Mouse (Mus musculus): ENCODE results near the gene Zfx. TPM values are rescaled to one million over a fixed set of nuclear protein-coding genes. Genes with fewer than 3 reads are reported as not detected.
A peak's percentile ranks its signal among the peaks of the same experiment; 100 is the strongest.

Zfx gene
- polyA plus RNA-seq (2011; ENCODE audit: insufficient read depth, insufficient read length, low read depth, missing spikeins): 25.6 and 30.5 TPM in 2 replicates

GRCm38 (mm10) chrX:94123059-94123839 is at the start of gene Zfx:
Gene Zfx, minus strand, starts transcription at chrX:94123702.
- no peaks in the 10 kb centered on the region for H3K27me3 ChIP-seq (ENCODE audit: control insufficient read depth, insufficient read depth, low read length, poor library complexity, severe bottlenecking)
- H3K9ac ChIP-seq (ENCODE audit: low read depth, poor library complexity, severe bottlenecking): peak within 1 kb of the TSS; percentile 97
- H3K4me1 ChIP-seq (ENCODE audit: control insufficient read depth, insufficient read depth, low read length): no peaks in the 10 kb centered on the region
- peak within 1 kb of the TSS; percentile 77 for H3K4me3 ChIP-seq (ENCODE audit: low read depth, low read length)
- TF ChIP-seq CTCF (IDR thresholded peaks at IDR 0.05; ENCODE audit: low read depth, low read length): no peak
- TF ChIP-seq POLR2A (IDR thresholded peaks at IDR 0.05; ENCODE audit: insufficient read depth, low read length): no peak
- no peak for TF ChIP-seq EP300 (IDR thresholded peaks at IDR 0.05; ENCODE audit: insufficient read depth, low read depth, low read length)
- H3K36me3 ChIP-seq (ENCODE audit: control insufficient read depth, insufficient read depth, low read length, poor library complexity, severe bottlenecking): no peaks in the 10 kb centered on the region
- H3K9me3 ChIP-seq (replicated peaks; ENCODE audit: control insufficient read depth, insufficient read depth, low read length, poor library complexity, severe bottlenecking): no peaks in the 10 kb centered on the region
- peak within 1 kb of the TSS; percentile 85 for H3K27ac ChIP-seq (ENCODE audit: insufficient read depth, low read length)

- no peak overlapping the region for H3K9ac ChIP-seq (ENCODE audit: low read depth, poor library complexity, severe bottlenecking)
- no peaks in the 10 kb centered on the region for H3K9me3 ChIP-seq (replicated peaks; ENCODE audit: control insufficient read depth, insufficient read depth, low read length, poor library complexity, severe bottlenecking)
- no peaks in the 10 kb centered on the region for H3K4me1 ChIP-seq (ENCODE audit: control insufficient read depth, insufficient read depth, low read length)
- no peak overlapping the region for H3K4me3 ChIP-seq (ENCODE audit: low read depth, low read length)
- H3K27ac ChIP-seq (ENCODE audit: insufficient read depth, low read length): no peak overlapping the region
- H3K36me3 ChIP-seq (ENCODE audit: control insufficient read depth, insufficient read depth, low read length, poor library complexity, severe bottlenecking): no peaks in the 10 kb centered on the region
- H3K27me3 ChIP-seq (ENCODE audit: control insufficient read depth, insufficient read depth, low read length, poor library complexity, severe bottlenecking): no peaks in the 10 kb centered on the region
- no peak for TF ChIP-seq POLR2A (IDR thresholded peaks at IDR 0.05; ENCODE audit: insufficient read depth, low read length)
- TF ChIP-seq CTCF (IDR thresholded peaks at IDR 0.05; ENCODE audit: low read depth, low read length): no peak
- no peak for TF ChIP-seq EP300 (IDR thresholded peaks at IDR 0.05; ENCODE audit: insufficient read depth, low read depth, low read length)
Observed at GRCm38 (mm10) chrX:94169348-94169747, 45.8 kb upstream of the Zfx start.

- Histone ChIP-seq H3K4me3 (ENCODE audit: low read depth, low read length) (no peak overlapping the region), H3K36me3 (ENCODE audit: control insufficient read depth, insufficient read depth, low read length, poor library complexity, severe bottlenecking) (no peaks in the 10 kb centered on the region), H3K9me3 (replicated peaks; ENCODE audit: control insufficient read depth, insufficient read depth, low read length, poor library complexity, severe bottlenecking) (no peaks in the 10 kb centered on the region), H3K9ac (ENCODE audit: low read depth, poor library complexity, severe bottlenecking) (0 out of 2 replicates have a peak overlapping the region, but pooled peaks have one; percentile 35), H3K4me1 (ENCODE audit: control insufficient read depth, insufficient read depth, low read length) (no peaks in the 10 kb centered on the region), H3K27me3 (ENCODE audit: control insufficient read depth, insufficient read depth, low read length, poor library complexity, severe bottlenecking) (no peaks in the 10 kb centered on the region), H3K27ac (ENCODE audit: insufficient read depth, low read length) (no peak overlapping the region)
- no peak for TF ChIP-seq POLR2A (IDR thresholded peaks at IDR 0.05; ENCODE audit: insufficient read depth, low read length)
- no peak for TF ChIP-seq EP300 (IDR thresholded peaks at IDR 0.05; ENCODE audit: insufficient read depth, low read depth, low read length)
- no peak for TF ChIP-seq CTCF (IDR thresholded peaks at IDR 0.05; ENCODE audit: low read depth, low read length)
Observed at GRCm38 (mm10) chrX:94152251-94152830, 28.8 kb upstream of the Zfx start.

GRCm38 (mm10) chrX:94150471-94150870 is 27.0 kb upstream of the Zfx start:
- no peaks in the 10 kb centered on the region for H3K4me1 ChIP-seq (ENCODE audit: control insufficient read depth, insufficient read depth, low read length)
- H3K9ac ChIP-seq (ENCODE audit: low read depth, poor library complexity, severe bottlenecking): 0 out of 2 replicates have a peak overlapping the region, but pooled peaks have one; percentile 21
- no peak overlapping the region for H3K27ac ChIP-seq (ENCODE audit: insufficient read depth, low read length)
- no peaks in the 10 kb centered on the region for H3K27me3 ChIP-seq (ENCODE audit: control insufficient read depth, insufficient read depth, low read length, poor library complexity, severe bottlenecking)
- no peaks in the 10 kb centered on the region for H3K36me3 ChIP-seq (ENCODE audit: control insufficient read depth, insufficient read depth, low read length, poor library complexity, severe bottlenecking)
- no peak overlapping the region for H3K4me3 ChIP-seq (ENCODE audit: low read depth, low read length)
- no peaks in the 10 kb centered on the region for H3K9me3 ChIP-seq (replicated peaks; ENCODE audit: control insufficient read depth, insufficient read depth, low read length, poor library complexity, severe bottlenecking)
- TF ChIP-seq EP300 (IDR thresholded peaks at IDR 0.05; ENCODE audit: insufficient read depth, low read depth, low read length): no peak
- no peak for TF ChIP-seq CTCF (IDR thresholded peaks at IDR 0.05; ENCODE audit: low read depth, low read length)
- peak; percentile 28 for TF ChIP-seq POLR2A (IDR thresholded peaks at IDR 0.05; ENCODE audit: insufficient read depth, low read length)

GRCm38 (mm10) chrX:94142004-94142771 is 18.7 kb upstream of the Zfx start:
- Histone ChIP-seq H3K4me3 (ENCODE audit: low read depth, low read length) (no peak overlapping the region), H3K9ac (ENCODE audit: low read depth, poor library complexity, severe bottlenecking) (no peak overlapping the region), H3K27me3 (ENCODE audit: control insufficient read depth, insufficient read depth, low read length, poor library complexity, severe bottlenecking) (no peaks in the 10 kb centered on the region), H3K27ac (ENCODE audit: insufficient read depth, low read length) (no peak overlapping the region), H3K4me1 (ENCODE audit: control insufficient read depth, insufficient read depth, low read length) (no peaks in the 10 kb centered on the region), H3K9me3 (replicated peaks; ENCODE audit: control insufficient read depth, insufficient read depth, low read length, poor library complexity, severe bottlenecking) (no peaks in the 10 kb centered on the region), H3K36me3 (ENCODE audit: control insufficient read depth, insufficient read depth, low read length, poor library complexity, severe bottlenecking) (no peaks in the 10 kb centered on the region)
- no peak for TF ChIP-seq POLR2A (IDR thresholded peaks at IDR 0.05; ENCODE audit: insufficient read depth, low read length)
- no peak for TF ChIP-seq EP300 (IDR thresholded peaks at IDR 0.05; ENCODE audit: insufficient read depth, low read depth, low read length)
- no peak for TF ChIP-seq CTCF (IDR thresholded peaks at IDR 0.05; ENCODE audit: low read depth, low read length)

Data from ES-Bruce4 (cell line).